Mouse (Mus musculus): Measurements from ENCODE around the gene D130043K22Rik.

- TF ChIP-seq CTCF (IDR thresholded peaks at IDR 0.05; ENCODE audit: low read depth) (no peak), EP300 (IDR thresholded peaks at IDR 0.05; ENCODE audit: low read depth) (peak; percentile 10; the same call in 1 of the 2 replicates)
Measured at GRCm38 (mm10) chr13:24933199-24933598, 88.3 kb downstream of the D130043K22Rik start.

Measured in liver, embryonic 14.5 days (tissue).